ENCODE assay signal across 11 mouse cellular contexts in genomic region chr17:13705481-13705921, GRCm38 (mm10). TPM values are rescaled to one million over a fixed set of nuclear protein-coding genes. Genes with fewer than 3 reads are reported as not detected.
DNase-seq lines count a peak whose midpoint lies in the region; ATAC-seq lines count a peak whose summit lies in the region.
"Had no signal": no experiment of that assay in that cellular context is flagged by ENCODE, and none has a peak within 500 bp of the region (broad histone marks: within the 10 kb centered on the region; RNA-seq: fewer than 3 reads in every experiment).

No protein-coding gene starts in this region.

- H3K9ac ChIP-seq in kidney, embryonic 15.5 days: no peak overlapping the region
- H3K9ac ChIP-seq in forebrain, embryonic 16.5 days (replicated peaks; ENCODE audit: low read depth, low read length): no peak overlapping the region
- H3K9ac ChIP-seq: embryonic facial prominence, embryonic 13.5 days had no signal

- no peaks in the 10 kb centered on the region for H3K9me3 ChIP-seq in kidney, embryonic 15.5 days (replicated peaks)
- no peaks in the 10 kb centered on the region for H3K9me3 ChIP-seq in heart, embryonic 10.5 days
- H3K9me3 ChIP-seq in forebrain, embryonic 16.5 days (ENCODE audit: control insufficient read depth, low read length): no peaks in the 10 kb centered on the region
- H3K9me3 ChIP-seq: embryonic facial prominence, embryonic 13.5 days had no signal

- DNase-seq in kidney, adult 18-20 months: peak; percentile 32
- DNase-seq in adrenal gland, postnatal 14 days: peak; percentile 74
- DNase-seq in heart, embryonic 10.5 days (ENCODE audit: low spot score): no peak
- DNase-seq in kidney, postnatal 36 days: peak; percentile 51 to 59
- DNase-seq in spleen, adult 12 weeks (ENCODE audit: low spot score): no peak
- DNase-seq: midbrain, embryonic 14.5 days; retina, postnatal 1 day had no signal

- WGBS in kidney, embryonic 15.5 days: 41% methylated on average over 4 of the region's 4 CpGs
- WGBS in heart, embryonic 10.5 days: 26% methylated on average over 4 of the region's 4 CpGs
- WGBS in forebrain, embryonic 16.5 days: 42% methylated on average over 4 of the region's 4 CpGs

- no peaks in the 10 kb centered on the region for H3K36me3 ChIP-seq in kidney, embryonic 15.5 days
- H3K36me3 ChIP-seq in heart, embryonic 10.5 days: no peaks in the 10 kb centered on the region
- no peaks in the 10 kb centered on the region for H3K36me3 ChIP-seq in forebrain, embryonic 16.5 days (ENCODE audit: control insufficient read depth, insufficient read depth)
- H3K36me3 ChIP-seq: embryonic facial prominence, embryonic 13.5 days had no signal

- H3K4me2 ChIP-seq in kidney, embryonic 15.5 days: no peak overlapping the region
- H3K4me2 ChIP-seq in forebrain, embryonic 16.5 days (ENCODE audit: low read length): no peak overlapping the region
- H3K4me2 ChIP-seq: embryonic facial prominence, embryonic 13.5 days had no signal

- peaks cover 19% of the 10 kb centered on the region for H3K4me1 ChIP-seq in kidney, embryonic 15.5 days
- H3K4me1 ChIP-seq in heart, embryonic 10.5 days: peaks cover 64% of the 10 kb centered on the region
- H3K4me1 ChIP-seq in forebrain, embryonic 16.5 days (replicated peaks; ENCODE audit: control insufficient read depth, insufficient read depth, low read length): peaks cover 9% of the 10 kb centered on the region

- H3K27ac ChIP-seq in kidney, embryonic 15.5 days: no peak overlapping the region
- peak overlapping the region; percentile 53 for H3K27ac ChIP-seq in heart, embryonic 10.5 days
- H3K27ac ChIP-seq in forebrain, embryonic 16.5 days (ENCODE audit: low read length): no peak overlapping the region
- H3K27ac ChIP-seq: embryonic facial prominence, embryonic 13.5 days had no signal

- no peaks in the 10 kb centered on the region for H3K27me3 ChIP-seq in kidney, embryonic 15.5 days
- H3K27me3 ChIP-seq in heart, embryonic 10.5 days (ENCODE audit: insufficient read depth, poor library complexity, severe bottlenecking): no peaks in the 10 kb centered on the region
- H3K27me3 ChIP-seq in forebrain, embryonic 16.5 days (replicated peaks; ENCODE audit: control insufficient read depth, insufficient read depth, low read length): no peaks in the 10 kb centered on the region
- H3K27me3 ChIP-seq: embryonic facial prominence, embryonic 13.5 days had no signal

- no peak; the same call in 1 of the 2 replicates for ATAC-seq in kidney, embryonic 15.5 days (replicated peaks; ENCODE audit: low FRiP score)
- ATAC-seq in erythroblast, adult 5-6 weeks (replicated peaks; ENCODE audit: low FRiP score, poor library complexity, severe bottlenecking): no peak
- no peak for ATAC-seq in forebrain, embryonic 16.5 days

- no peak overlapping the region for H3K4me3 ChIP-seq in kidney, embryonic 15.5 days (replicated peaks)
- H3K4me3 ChIP-seq in heart, embryonic 10.5 days: no peak overlapping the region
- H3K4me3 ChIP-seq in forebrain, embryonic 16.5 days (replicated peaks; ENCODE audit: low read length): no peak overlapping the region
- H3K4me3 ChIP-seq: embryonic facial prominence, embryonic 13.5 days had no signal

RNA-seq across cellular contexts. Expression of gene Afdn, which starts 54.8 kb away (rescaled TPM):
- 76.5 and 81.2 TPM in 2 replicates for polyA plus RNA-seq in kidney, embryonic 15.5 days (2015; fragmentation: Nextera tagmentation; extraction: Ambion mirVana)
- 121 and 133 TPM in 2 replicates for total RNA-seq in adrenal gland, postnatal 14 days (2021)
- polyA plus RNA-seq in heart, embryonic 10.5 days (2016; fragmentation: Nextera tagmentation; extraction: Ambion mirVana): 91.3 and 110 TPM in 2 replicates
- 1.7 and 2.5 TPM in 2 replicates for total RNA-seq in erythroblast, adult 5-6 weeks (2015; ENCODE audit: low replicate concordance)
- 2.2 and 13.6 TPM in 2 replicates for total RNA-seq in erythroblast, adult 5-6 weeks (2017; ENCODE audit: low replicate concordance)
- polyA plus RNA-seq in forebrain, embryonic 16.5 days (2015; fragmentation: Nextera tagmentation; extraction: Ambion mirVana): 142 and 146 TPM in 2 replicates

RNA-seq across cellular contexts. Expression of gene Tcte2, which starts 56.1 kb away (rescaled TPM):
- 2.8 and 3.2 TPM in 2 replicates for polyA plus RNA-seq in kidney, embryonic 15.5 days (2015; fragmentation: Nextera tagmentation; extraction: Ambion mirVana)
- 2.5 and 3.3 TPM in 2 replicates for total RNA-seq in adrenal gland, postnatal 14 days (2021)
- polyA plus RNA-seq in heart, embryonic 10.5 days (2016; fragmentation: Nextera tagmentation; extraction: Ambion mirVana): 3.3 and 3.7 TPM in 2 replicates
- 2.9 TPM in 1 of 2 replicates, not detected in the other for total RNA-seq in erythroblast, adult 5-6 weeks (2015; ENCODE audit: low replicate concordance)
- not detected in 2 replicates for total RNA-seq in erythroblast, adult 5-6 weeks (2017; ENCODE audit: low replicate concordance)
- polyA plus RNA-seq in forebrain, embryonic 16.5 days (2015; fragmentation: Nextera tagmentation; extraction: Ambion mirVana): 22.9 TPM in 2 replicates

Comparison
In these comparisons a context has a peak if more than half of its experiments do, and no peak if none do; other contexts are left out.
1. DNase-seq: peak in kidney, adult 18-20 months (single experiment), adrenal gland, postnatal 14 days (single experiment) and kidney, postnatal 36 days (2 of 2); none in heart, embryonic 10.5 days (single experiment) and spleen, adult 12 weeks (single experiment).